Mouse (Mus musculus) cerebellum, adult 9-10 months (tissue): ENCODE results near the gene Gnl2.

Source experiments
- DNase-seq: peaks from one replicate; pipeline ENCODE4 v3.0.0; 2022

The Gnl2 gene

DNA sequence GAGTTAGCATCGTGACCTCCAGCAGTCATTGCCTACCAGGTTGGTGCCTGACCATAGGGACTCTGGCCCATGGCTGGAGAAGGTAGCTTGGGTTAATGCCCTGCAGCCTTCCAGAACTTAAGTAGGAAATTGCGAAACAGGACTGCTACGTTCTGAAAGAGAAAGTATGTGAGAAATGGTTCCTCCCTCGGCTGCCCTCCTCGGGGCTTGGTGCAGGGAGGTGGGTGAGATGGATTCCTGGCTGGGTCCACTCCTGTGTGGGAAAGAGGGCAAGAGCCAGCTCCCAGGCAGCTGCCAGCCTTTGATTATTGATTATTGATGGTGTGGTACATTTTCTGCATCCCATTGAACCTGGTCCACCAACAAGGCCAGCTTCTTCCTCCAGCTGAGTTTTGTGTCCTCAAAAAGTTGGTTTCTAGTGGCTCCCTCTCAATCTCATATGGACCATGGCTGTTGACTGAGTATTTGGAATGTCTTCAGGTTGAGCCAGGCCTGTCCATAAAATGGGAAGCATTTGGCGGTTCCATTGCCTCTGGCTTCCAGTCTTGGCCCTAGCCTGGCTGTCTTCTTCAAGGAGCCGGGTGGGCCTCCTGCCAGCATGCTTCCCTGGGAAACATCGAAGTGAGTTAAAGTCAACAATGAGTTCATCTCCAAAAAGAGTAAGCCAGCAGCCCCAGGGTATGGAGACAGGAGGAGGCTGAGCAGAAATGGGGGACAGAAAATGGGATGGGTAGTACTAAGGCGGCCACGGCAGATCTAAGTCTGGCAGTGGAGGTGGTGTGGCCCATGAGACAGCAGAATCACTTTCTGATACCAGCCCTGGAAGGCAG, at the start of gene Gnl2:
Gene Gnl2 (plus strand): TSS at position 780 of the 830 bp plus-strand sequence.
- DNase-seq = no peak

DNA sequence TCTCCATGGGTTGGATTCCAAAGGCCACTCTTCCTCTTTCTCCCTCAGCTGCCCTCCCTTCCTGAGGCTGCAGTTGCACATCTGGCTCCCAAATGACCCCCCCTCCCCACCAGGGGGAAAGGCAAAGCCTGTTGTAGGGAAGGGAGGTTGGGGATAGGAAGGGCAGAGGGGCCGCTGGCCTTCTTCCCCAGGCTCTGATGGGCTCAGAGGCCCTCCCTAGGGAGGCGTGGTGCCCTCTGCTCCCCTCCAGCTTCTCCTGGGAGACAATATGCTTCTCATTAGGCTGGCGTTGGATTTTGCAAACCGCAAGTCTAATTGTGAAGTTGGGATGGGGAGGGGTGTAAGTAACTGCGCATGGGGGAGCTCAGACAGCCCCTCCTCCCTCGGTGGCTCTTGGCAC, 47.7 kb upstream of the Gnl2 start:
- no peak for DNase-seq

DNA sequence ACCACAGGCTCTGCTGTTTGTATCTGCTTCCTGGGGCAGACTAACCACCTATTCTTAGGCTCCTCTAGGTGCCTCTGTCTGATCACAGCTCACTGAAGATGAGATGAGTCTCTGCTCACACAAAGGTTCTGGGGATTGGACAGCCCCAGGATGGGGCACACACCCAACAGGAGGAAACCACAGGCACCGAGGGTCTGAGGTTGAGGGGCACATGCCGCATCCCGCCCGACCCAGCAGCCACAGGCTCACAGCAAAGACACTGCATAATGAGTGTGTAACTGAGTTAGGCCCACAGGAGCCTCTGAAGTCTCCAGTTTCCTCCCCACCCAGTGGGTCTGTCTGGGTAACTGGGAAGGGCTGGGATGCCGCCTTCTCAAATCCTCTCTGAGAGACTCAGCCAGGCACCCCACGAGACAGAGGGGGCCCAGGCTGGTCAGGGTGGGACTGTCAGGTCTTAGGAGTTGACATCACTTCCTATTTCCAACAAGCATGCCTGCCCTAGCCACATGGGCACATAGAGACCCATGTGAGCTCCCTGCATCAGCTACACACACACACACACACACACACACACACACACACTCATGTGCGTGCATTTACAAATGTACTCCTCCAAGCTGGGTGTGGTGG, 47.1 kb upstream of the Gnl2 start:
- DNase-seq = no peak

DNA sequence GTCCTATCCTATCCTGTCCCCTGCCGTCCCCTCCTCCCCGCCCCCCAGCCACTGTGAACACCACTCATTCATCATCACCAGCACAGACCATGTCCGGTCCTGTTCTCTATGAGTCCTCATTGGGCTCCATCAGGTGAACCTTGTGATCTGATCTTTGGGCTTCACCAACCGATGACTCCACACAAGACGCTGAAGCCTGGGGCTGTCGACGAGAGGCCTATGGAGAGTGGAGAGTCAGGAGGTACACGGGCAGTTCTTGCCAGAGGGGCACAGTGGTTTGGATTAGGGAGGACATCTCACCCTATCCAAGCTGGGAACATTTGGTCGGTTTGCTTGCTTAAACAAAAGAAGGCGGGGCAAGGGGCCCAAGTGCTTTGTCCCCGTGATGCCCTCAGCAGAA, 46.2 kb upstream of the Gnl2 start:
- DNase-seq = no peak

DNA sequence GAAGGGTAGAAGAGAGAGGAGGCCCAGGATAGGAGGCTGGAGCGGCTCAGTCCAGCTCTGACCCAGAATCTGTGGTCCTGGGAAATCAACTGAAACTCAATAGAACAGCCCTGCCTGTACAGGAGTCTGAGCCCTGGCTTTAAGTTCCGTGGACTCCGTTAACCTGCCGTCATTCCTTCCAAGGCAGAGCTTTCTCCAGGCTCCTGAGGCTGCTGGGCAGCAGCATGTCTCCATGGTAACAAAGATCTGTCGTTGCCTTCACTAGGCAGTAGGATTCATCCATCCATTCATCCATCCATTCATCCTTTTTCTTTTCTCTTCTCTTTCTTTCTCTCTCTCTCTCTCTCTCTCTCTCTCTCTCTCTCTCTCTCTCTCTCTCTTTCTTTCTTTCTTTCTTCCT, 45.7 kb upstream of the Gnl2 start:
- DNase-seq = no peak

DNA sequence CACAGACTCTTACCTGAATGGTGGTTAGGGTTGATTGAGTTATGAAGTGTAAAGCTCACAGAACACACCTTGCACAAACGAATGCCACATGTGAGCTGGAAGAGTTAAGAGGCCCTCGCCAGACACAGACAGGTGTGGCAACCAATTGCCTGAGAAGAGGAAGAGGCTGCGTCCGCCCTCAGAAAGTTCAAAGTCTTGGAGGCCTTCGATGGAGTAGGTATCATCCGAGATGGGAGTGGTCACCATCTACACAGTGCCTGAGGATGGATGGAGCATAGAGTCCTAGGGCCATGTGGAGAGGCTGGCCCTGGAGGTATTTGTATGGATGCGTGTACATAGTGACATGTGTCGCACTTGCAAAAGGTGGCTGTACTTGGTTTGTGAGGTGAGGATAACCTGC, 45.3 kb upstream of the Gnl2 start:
- no peak for DNase-seq

DNA sequence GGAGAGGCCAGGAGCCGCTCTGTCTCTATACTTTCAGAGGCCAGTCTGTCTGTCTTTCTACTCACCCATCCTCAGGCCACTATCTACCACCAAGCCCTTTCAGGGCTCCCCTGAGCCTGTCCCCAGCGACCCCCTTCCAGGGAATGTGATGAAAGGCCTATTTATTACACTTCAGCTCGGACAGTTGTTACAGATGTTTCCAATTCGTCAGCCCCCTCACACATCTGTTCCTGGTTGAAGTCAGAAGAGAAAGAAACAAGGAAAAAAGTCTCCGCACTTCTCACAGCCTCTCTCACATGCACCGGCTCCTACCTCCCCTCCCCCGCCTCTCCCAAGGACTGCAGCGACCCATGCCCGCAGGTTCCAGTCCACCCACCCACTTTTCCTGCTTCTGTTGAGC, 44.1 kb upstream of the Gnl2 start:
- no peak for DNase-seq

DNA sequence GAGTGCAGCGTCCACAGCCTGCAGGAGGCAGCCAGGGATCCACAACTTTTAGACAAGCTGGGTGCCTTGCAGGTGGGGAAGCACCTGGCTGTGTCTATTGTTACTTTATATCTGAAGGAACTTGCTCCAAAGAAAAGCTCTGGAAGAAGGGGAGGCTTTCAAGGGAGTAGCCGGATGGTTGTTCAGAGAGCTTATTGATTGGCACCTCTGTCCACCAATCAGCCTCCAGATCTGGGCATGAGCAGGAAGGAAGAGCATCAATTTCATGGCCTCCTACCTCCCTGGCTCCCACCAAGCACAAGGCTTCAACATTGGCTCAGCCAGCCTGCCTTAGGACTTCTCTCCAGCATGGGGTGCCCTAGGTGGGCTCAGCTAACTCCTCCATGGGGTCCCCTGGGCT, 43.1 kb upstream of the Gnl2 start:
- DNase-seq = no peak

DNA sequence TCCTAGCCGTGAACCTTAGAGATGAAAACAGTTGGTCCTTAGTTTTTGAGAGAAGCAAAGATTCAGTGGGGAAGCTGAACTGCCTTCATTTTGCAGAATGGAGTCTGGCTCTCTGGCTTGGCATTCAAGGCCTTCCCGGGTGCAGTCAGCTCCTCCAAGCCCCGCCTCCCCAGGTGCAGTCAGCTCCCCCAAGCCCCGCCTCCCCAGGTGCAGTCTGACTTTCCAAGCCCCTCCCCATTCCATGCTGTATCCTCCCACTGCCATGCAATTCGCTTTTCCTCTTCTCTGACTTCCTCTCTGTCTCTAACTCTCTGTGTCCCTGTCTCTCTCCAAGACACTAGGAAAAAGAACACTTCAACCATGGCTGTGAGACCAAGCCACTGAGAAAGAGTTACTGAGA, 38.2 kb upstream of the Gnl2 start:
- no peak for DNase-seq

DNA sequence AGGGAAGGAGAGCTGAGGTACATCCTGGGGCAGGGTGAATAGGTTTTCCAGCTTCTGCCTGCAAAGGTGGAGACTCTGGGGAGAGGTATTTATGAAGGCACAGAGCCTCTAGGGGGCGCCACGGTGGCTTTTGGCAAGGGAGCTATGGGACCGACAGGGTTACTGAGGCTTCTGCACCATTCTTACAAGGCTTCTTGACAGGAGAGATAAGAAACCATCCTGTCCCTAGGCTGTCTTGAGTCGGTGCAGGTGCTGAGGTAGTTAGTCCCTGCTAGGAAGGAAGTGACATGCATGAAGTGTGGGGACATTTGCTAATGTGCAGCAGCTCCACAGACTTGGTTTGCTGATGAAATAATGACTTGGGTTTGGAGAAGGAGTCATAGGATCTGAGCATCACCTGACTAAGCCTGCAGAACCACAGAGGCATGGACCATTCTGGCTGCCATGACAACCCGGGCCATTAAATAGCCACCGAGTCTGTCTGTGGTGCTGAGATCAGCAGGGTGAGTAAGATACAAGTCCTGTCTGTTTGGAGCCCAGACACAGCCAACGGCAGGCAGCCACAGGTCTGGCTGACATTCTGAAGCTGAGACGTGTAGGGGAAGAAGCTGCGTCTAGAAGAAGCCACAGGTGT, 32.4 kb upstream of the Gnl2 start:
- DNase-seq = no peak

DNA sequence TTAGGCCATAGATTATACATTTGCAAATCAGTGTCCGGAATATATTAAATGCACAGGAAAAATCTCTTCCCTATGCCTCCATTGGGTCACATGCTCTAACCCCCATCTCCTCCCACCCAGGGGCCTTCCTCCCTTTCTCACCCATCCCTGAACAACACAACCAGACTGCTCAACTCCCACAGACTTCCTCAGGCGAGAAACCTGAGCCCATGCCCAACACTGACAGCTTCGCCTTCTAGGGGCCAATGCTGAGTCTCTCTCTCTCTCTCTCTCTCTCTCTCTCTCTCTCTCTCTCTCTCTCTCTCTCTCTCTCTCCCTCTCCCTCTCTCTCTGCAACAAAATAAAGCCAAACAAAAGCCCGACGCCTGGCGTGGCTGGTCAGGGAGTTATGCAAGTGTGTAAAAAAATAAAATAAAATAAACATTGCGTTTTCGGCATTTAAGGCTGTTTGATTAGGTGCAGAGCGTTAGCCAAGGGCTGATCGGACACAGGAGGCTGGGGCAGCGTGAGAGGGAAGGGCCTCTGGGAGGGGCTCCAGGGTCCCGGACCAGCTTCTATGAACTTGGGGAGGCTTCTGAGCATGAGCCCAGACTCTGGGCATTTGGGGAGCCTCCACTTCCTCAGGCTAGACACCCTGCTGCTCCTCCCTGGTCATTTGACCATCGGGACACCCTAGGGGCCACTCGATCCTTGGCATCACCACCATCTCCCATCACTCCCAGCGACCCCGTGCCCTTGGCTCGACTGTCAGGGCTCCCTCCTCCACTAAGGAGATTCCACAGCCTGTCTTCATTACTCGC, 31.3 kb upstream of the Gnl2 start:
- no peak for DNase-seq

DNA sequence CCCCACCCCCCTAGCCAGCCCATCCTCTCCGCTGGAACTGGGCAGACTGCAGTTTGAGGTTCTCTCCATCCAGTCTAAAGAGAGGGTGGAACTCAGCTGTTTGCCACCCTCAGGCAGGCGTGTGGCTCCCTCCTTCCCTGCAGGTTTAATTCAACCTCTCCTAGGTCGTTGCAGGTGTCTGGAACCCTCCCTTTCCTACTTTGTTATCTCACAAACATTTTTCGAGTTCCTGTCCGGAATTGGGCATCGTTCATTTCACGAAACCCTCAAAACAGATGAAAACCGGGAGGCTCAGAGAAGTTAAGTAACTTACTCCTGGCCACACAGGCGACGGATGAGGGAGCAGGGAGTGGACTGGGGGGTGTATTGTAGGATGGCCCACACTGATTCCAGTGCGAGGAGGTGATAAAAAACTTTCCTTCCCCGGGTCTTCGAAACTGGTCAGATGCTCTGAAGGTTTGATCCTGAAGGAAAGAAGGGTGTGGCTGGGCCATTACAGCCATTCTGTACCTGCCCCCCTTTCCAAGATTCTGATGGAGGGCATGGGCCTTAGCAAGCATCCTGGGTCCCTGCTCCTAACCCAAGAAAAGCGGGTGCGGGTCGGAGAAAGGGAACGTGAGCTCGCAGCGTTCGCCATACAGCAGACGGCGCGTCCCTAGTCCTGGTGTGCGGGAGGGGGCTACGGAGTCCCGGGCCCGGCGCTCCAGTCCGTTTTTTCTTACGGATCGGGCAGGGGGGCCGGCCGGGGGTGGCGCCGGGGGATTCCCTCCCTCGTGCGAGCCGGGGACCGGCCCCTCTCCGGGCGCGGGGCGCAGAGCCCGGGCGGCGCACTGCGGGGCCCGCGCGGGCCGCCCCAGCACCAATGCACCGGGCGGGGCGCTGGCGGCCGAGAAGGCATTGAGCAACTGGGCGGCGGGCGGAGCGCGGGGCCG, 30.4 kb upstream of the Gnl2 start, which contains the start of gene Rspo1:
Gene Rspo1 (plus strand): TSS at position 760 of the 932 bp plus-strand sequence.
- no peak for DNase-seq

DNA sequence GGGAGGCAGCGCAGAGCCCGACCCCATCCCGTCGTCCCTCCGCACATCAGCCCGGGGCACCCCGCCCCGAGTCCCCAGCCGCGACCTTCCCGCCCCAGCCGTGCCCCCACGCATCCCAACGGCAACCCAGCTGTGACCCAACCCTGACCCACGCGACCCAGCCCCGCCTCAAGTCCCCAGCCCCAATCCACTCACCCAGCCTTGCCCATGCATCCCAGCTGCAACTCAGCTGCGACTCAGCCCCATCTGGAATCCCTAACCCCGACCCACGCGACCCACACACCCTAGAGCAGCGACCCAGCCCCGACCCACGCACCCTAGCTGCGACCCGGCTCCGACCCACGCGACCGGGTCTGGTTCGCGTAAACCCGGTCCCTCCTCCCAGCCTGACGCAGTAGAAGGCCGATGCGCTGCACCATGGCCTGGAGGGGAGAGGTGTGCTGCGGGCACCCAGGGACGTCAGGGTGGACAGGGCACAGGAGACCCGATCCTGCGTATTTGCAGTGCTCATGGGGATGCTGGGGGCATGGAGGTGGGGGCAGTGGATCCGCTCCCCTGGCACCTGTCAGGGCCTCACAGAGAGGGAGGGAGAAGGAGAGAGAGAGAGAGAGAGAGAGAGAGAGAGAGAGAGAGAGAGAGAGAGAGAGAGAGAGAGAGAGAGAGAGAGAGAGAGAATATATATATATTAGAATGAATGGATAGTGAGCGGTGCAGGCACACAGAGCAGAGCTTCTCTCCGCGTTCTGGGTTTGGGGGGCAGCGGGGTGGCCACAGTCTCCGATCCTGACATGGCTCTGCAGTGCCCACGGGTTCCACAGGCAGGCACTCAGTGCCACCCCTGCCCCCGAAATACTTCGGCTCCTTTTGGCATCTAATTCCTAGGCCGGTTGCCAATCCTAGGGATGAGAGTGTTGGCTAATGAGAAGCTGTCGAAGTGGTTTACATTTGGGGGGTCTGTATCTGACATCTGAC, 29.4 kb upstream of the Gnl2 start:
- DNase-seq = no peak

DNA sequence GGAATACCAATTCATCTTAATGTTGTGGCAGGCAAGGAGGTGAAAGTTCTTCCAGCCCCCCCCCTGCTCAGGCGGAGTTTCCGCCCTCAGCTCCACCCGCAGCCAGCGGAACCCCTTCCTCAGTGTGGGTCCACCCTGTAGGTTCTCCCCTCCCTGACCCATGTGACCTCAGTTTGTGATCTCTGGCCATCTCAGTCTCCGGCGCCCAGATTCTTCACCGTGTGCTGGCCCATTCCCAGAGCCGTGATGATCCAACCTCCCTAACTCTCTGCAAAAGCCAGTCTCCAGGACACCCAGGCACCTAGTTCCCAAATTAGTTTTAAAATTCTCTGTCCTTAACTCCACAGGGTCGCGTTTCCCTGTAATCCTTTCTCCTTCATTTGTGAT, 28.7 kb upstream of the Gnl2 start:
- no peak for DNase-seq

DNA sequence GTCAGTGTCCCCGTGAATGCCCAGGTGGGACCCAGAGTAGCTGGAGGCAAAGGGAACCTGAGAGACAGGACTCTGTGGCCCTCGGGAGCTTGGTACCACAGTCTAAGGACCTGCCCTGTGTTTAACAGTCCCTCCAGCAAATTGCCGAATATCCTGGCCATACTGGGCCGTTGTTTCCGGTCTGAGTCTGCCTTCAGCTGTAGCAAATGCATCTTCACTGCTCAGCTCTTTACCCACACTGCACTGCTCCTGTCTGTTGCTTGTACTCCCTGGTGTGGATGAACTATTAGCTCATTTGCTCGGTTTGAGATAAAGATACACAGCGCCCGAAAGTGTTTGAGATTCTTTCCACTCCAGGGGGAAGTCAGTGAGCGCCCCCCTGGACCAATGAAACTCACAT, 28.0 kb upstream of the Gnl2 start:
- DNase-seq = no peak

DNA sequence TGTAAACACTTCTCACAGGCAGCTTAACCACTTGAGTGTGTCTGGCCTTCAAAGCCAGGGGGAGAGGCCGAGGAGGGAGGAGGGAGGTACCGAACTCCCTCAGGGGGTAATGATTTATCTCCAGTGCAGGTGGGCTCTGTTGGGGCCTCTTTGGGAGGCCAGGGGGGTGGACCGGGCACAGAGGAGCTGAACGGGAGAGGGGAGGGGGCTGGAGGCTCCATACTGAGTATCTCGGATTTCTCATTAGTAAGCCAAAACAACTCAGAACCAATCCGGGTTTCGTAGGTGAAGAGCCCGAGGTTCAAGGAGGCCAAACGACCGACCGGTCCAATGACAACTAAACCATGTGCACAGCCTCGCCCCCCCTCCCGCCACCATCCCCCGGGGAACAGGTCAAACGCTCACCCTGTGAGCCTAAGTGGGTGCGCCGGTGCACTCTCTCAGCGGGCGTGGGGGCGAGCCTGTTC, 26.6 kb upstream of the Gnl2 start:
- DNase-seq = no peak

DNA sequence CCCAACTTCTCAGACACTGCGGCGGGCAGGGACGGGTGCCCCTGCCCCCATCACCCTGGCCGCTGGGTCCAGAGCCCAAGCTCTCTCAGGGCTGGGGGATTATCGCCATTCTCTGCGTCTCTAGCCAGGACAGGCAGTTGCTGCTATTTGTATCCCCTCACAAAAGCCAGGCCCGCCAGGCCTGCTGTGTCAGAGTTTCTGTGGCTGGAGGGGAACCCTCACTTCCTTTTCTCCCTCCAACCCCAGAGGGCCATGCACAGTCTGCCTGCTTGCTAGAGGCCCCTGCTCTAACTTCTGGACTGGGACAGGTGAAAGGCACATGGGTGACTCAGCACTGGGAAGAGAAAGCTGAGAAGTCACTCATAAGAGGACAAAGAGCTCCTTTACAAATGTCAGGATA, 26.1 kb upstream of the Gnl2 start:
- DNase-seq = no peak

DNA sequence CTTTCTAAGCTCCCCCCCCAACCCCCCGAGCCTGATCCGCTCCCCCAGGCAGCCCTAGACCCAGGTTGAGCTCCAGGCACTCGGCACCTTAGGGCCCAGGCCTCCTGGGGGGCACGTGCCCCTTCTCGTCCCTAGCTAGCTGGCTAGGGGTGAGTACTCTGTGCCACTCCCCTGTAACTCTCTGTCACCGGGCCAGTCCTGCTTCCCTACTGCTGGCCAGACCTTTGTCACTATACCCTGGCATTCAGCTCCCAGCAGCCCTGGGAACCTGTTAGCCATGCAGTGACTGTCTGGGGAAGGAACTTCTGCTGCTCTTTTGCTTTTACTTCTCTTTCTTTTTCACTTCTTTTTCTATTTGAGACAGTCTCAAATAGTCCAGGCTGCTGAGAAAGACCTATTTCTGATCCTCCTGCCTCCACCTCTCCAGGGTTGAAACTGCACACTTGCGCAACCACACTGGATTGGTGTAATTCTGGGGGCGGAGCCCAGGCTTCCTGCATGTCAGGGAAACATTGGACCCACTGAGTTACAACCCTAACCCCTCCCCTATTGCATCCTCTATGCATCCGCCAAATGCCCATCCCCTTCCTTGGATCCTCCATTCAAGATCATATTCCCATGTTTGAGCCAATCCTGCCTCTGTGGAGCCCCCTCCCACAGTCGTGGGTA, 18.8 kb upstream of the Gnl2 start:
- no peak for DNase-seq

DNA sequence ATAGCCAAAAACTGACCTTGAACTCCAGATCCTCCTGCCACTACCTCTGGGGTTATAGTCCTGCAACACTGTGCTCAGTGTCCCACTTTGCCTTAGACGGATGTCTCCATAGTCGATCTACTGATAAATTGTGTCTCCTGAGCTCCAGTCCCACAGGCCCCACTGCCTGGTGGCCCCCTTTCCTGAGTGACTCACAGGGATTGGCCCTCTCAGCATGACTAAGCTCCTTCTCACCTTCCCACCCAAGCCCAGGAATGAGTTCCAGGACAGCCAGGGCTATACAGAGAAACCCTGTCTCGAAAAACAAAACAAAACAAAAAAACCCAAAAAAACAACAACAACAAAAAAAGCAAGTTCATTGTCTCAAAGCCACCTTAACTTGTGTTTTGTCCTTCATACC, 16.8 kb upstream of the Gnl2 start:
- no peak for DNase-seq

DNA sequence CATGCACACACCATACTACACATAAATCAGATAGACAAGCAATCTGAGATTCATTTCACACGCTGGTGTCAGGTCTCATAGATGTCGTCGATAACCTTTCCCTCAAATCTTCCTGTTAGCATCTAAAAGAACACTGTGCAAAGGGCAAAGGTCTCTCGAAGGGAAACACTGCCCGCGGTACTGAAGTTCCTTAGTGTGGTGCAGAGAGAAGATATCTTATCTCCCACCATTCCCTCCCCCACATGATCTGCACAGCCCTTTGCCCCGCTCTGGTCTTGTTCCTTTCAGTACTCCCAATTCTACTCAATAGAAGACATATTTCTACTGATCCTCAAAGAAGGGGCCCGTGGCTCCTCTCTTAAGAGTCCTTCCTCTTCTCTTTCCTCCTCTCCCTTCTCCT, 13.4 kb upstream of the Gnl2 start:
- DNase-seq = no peak
